Mouse (Mus musculus) limb, embryonic 14.5 days (tissue): ENCODE data around the gene Tmem145. TPM values are rescaled to one million over a fixed set of nuclear protein-coding genes. Genes with fewer than 3 reads are reported as not detected.

Experiments
- ATAC-seq: fragments of 200-750 bp; cut with Nextera tagmentation; 2 replicates; pipeline ENCODE4 v1.8.0; 2017; ENCODE audit warnings: low read depth, moderate number of reproducible peaks, moderate TSS enrichment; ENCODE audit not compliant: low FRiP score
- DNase-seq: peaks from one replicate; pipeline ENCODE4 v3.0.0-alpha.2; 2015; ENCODE audit warnings: low spot score
- H3K27ac ChIP-seq: fragments of 300-500 bp; sonication (generic); replicated peaks from 2 replicates; pipeline ENCODE4 v1.5.1; 2014; ENCODE audit warnings: low read depth, mild to moderate bottlenecking, low read length, moderate library complexity, mixed read lengths
- H3K27me3 ChIP-seq: fragments of 300-500 bp; sonication (generic); 2 replicates; pipeline ENCODE4 v1.6.1; 2014; ENCODE audit warnings: low read length, mixed read lengths; ENCODE audit not compliant: control insufficient read depth, insufficient read depth
- H3K36me3 ChIP-seq: fragments of 300-500 bp; sonication (generic); 2 replicates; pipeline ENCODE4 v1.6.1; 2014; ENCODE audit warnings: mild to moderate bottlenecking, low read length, moderate library complexity, mixed read lengths; ENCODE audit not compliant: control insufficient read depth, insufficient read depth
- H3K4me1 ChIP-seq: fragments of 300-500 bp; sonication (generic); 2 replicates; pipeline ENCODE4 v1.6.1; 2014; ENCODE audit warnings: antibody characterized with exemption, low read length, mixed read lengths; ENCODE audit not compliant: control insufficient read depth, insufficient read depth
- H3K4me2 ChIP-seq: fragments of 300-500 bp; sonication (generic); replicated peaks from 2 replicates; pipeline ENCODE4 v1.6.1; 2014; ENCODE audit warnings: low read depth, mild to moderate bottlenecking, low read length, moderate library complexity; ENCODE audit not compliant: severe bottlenecking
- H3K4me3 ChIP-seq: fragments of 300-500 bp; sonication (generic); replicated peaks from 2 replicates; pipeline ENCODE4 v1.5.1; 2014; ENCODE audit warnings: low read length
- H3K9ac ChIP-seq: fragments of 300-500 bp; sonication (generic); 2 replicates; pipeline ENCODE4 v1.6.1; 2014; ENCODE audit warnings: mild to moderate bottlenecking, low read depth, low read length, moderate library complexity; ENCODE audit not compliant: severe bottlenecking
- H3K9me3 ChIP-seq: fragments of 300-500 bp; sonication (generic); 2 replicates; pipeline ENCODE4 v1.6.1; 2016; ENCODE audit warnings: low read length; ENCODE audit not compliant: control insufficient read depth
- POLR2A ChIP-seq: fragments of 200-500 bp; IDR thresholded peaks from 2 replicates; pipeline ENCODE4 v1.8.0; 2012; ENCODE audit warnings: inconsistent platforms, mild to moderate bottlenecking, moderate library complexity, borderline replicate concordance; ENCODE audit not compliant: insufficient read depth, insufficient read length; ENCODE audit errors: extremely low read depth
- WGBS: fragments of 180-500 bp; shearing (Covaris S2); extraction: QIAGEN DNeasy Blood & Tissue Kit; methylation state at CpG from one replicate; pipeline ENCODE4 v1.1.7; 2014; 5-methylcytosine and 5-hydroxymethylcytosine counted together
- polyA plus RNA-seq, 2 experiments: library from polyadenylated mRNA; depleted of rRNA in 1 of 2; stranded (reverse) in 1 of 2; unstranded in 1 of 2; fragments of >200 nt; fragmentation: Nextera tagmentation in 1 of 2; extraction: Ambion mirVana in 1 of 2; gene quantifications; 2 replicates each; pipeline versions ENCODE4 v1.2.1 to v1.2.3; 2012 to 2014

Tmem145 gene
- polyA plus RNA-seq, 2 experiments = 0.80 to 4.4 TPM

DNA sequence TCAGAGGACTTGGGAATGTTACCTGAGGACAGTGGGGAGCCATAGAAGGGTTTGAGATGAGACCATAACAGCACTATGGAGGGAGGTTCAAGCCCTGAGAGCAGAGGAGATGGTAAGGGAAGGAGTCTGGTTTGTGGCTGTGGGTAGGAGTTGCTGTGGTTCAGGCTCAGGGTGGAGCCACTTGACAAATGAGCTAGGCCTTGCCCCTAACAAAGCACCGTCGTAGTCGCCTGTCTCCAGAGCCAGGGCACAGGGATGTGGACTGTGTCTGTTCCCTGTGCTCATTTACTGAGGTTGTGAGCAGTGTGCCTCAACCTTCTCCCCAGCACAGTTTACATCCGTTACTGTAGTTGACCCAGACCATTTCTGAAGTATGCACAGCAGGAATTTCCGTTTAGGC lies 31.3 kb upstream of the Tmem145 start:
- Histone ChIP-seq H3K27ac (no peak overlapping the region), H3K4me2 (no peak overlapping the region), H3K4me1 (peaks cover 34% of the 10 kb centered on the region), H3K9ac (0 out of 2 replicates have a peak overlapping the region, but pooled peaks have one; percentile 25), H3K36me3 (peaks cover 42% of the 10 kb centered on the region), H3K27me3 (no peaks in the 10 kb centered on the region), H3K9me3 (no peaks in the 10 kb centered on the region), H3K4me3 (no peak overlapping the region)
- no peak for ATAC-seq
- no peak for DNase-seq
- no peak for TF ChIP-seq POLR2A
- 45% methylated on average over 5 of the region's 5 CpGs for WGBS

GRCm38 (mm10) chr7:25274996-25275395 lies 30.9 kb upstream of the Tmem145 start:
- TF ChIP-seq POLR2A = no peak
- Histone ChIP-seq H3K4me3 (no peak overlapping the region), H3K27me3 (no peaks in the 10 kb centered on the region), H3K27ac (no peak overlapping the region), H3K4me1 (peaks cover 32% of the 10 kb centered on the region), H3K9me3 (no peaks in the 10 kb centered on the region), H3K36me3 (peaks cover 42% of the 10 kb centered on the region), H3K9ac (no peak overlapping the region), H3K4me2 (no peak overlapping the region)
- WGBS = 73% methylated on average over 3 of the region's 3 CpGs
- no peak for ATAC-seq
- no peak for DNase-seq

- Histone ChIP-seq H3K27me3 (no peaks in the 10 kb centered on the region), H3K4me2 (peak overlapping the region; percentile 17; the same call in 1 of the 2 replicates), H3K4me1 (peaks cover 34% of the 10 kb centered on the region), H3K4me3 (0 out of 2 replicates have a peak overlapping the region, but pooled peaks have one; percentile 2), H3K9me3 (no peaks in the 10 kb centered on the region), H3K9ac (0 out of 2 replicates have a peak overlapping the region, but pooled peaks have one; percentile 12), H3K27ac (no peak overlapping the region), H3K36me3 (peaks cover 42% of the 10 kb centered on the region)
- no peak for TF ChIP-seq POLR2A
- no peak for ATAC-seq
- DNase-seq = no peak
- 44% methylated on average over 9 of the region's 9 CpGs for WGBS
Observed at GRCm38 (mm10) chr7:25275555-25276298, 30.2 kb upstream of the Tmem145 start.

DNA sequence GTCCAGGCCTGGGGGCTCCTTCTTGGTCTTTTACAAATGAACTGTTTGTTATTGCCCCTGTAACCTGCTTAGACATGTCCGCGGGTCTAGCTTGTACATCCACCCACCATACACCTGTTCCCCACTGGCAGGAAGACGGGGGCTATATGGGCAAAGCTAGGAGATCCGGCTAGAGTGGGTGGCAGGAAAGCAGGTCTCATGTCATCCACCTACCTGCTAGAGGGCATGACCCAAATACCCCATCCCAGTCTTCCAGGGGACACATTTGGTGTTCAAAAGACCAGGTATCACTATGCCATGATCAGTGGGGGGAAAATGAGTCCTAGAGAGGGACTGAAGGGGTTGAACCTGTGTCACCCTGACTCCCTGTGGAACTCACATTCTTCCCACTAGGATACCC lies 28.5 kb upstream of the Tmem145 start:
- H3K9ac ChIP-seq = peak overlapping the region; percentile 71; the same call in 1 of the 2 replicates
- no peaks in the 10 kb centered on the region for H3K9me3 ChIP-seq
- ATAC-seq (no peak), DNase-seq (no peak)
- H3K27ac ChIP-seq = peak overlapping the region; percentile 99
- WGBS = 75% methylated on average over 4 of the region's 4 CpGs
- H3K4me1 ChIP-seq = peaks cover 44% of the 10 kb centered on the region
- H3K4me3 ChIP-seq = peak overlapping the region; percentile 62
- H3K27me3 ChIP-seq = no peaks in the 10 kb centered on the region
- no peak for TF ChIP-seq POLR2A
- peaks cover 29% of the 10 kb centered on the region for H3K36me3 ChIP-seq
- peak overlapping the region; percentile 97 for H3K4me2 ChIP-seq

- ATAC-seq = no peak
- Histone ChIP-seq H3K27me3 (no peaks in the 10 kb centered on the region), H3K27ac (peak overlapping the region; percentile 99), H3K4me2 (peak overlapping the region; percentile 97), H3K4me3 (peak overlapping the region; percentile 62), H3K4me1 (peaks cover 44% of the 10 kb centered on the region), H3K9me3 (no peaks in the 10 kb centered on the region), H3K36me3 (peaks cover 24% of the 10 kb centered on the region), H3K9ac (peak overlapping the region; percentile 71; the same call in 1 of the 2 replicates)
- DNase-seq = no peak
- 12% methylated on average over 4 of the region's 4 CpGs for WGBS
- no peak for TF ChIP-seq POLR2A
Observed at GRCm38 (mm10) chr7:25277998-25278340, 27.9 kb upstream of the Tmem145 start.
